Mouse (Mus musculus) left cerebral cortex, postnatal 14 days (tissue): Measurements from ENCODE around the gene 2010111I01Rik. TPM values are rescaled to one million over a fixed set of nuclear protein-coding genes. Genes with fewer than 3 reads are reported as not detected.

ENCODE experiments used
- DNase-seq, 2 experiments: peaks; one replicate each; pipeline ENCODE4 v3.0.0; 2021 to 2022; ENCODE audit warnings: low spot score in 2 of 2, mixed read lengths in 1 of 2
- intact Hi-C: fragments of 180-260 bp; cut with DNase I; formaldehyde crosslinking; loops from one replicate; pipeline ENCODE4 v1.15.1; 2025
- total RNA-seq, 2 experiments: library from RNA; stranded (reverse); gene quantifications; 2 replicates each; pipeline ENCODE4 v1.2.3; 2021

2010111I01Rik gene
- total RNA-seq, 2 experiments from 2014 or later, result 80.6 to 105 TPM

GRCm38 (mm10) chr13:63260753-63261631, 296.3 kb downstream of the 2010111I01Rik start:
- no peak for DNase-seq
- intact Hi-C loops, result no loop called here

GRCm38 (mm10) chr13:63261676-63262075, 297.0 kb downstream of the 2010111I01Rik start:
- intact Hi-C loops, result no loop called here
- DNase-seq, result no peak

GRCm38 (mm10) chr13:63262168-63262957, 297.7 kb downstream of the 2010111I01Rik start:
- intact Hi-C loops, result no loop called here
- DNase-seq, result no peak

GRCm38 (mm10) chr13:63268371-63268770, 303.7 kb downstream of the 2010111I01Rik start:
- intact Hi-C loops, result no loop called here
- no peak for DNase-seq

- no peak for DNase-seq
- intact Hi-C loops, result no loop called here
Observed at GRCm38 (mm10) chr13:63268776-63269175, 304.1 kb downstream of the 2010111I01Rik start.

- DNase-seq, result no peak
- intact Hi-C loops, result no loop called here
Observed at GRCm38 (mm10) chr13:63270191-63270590, 305.5 kb downstream of the 2010111I01Rik start.

GRCm38 (mm10) chr13:63272017-63272601, 307.4 kb downstream of the 2010111I01Rik start:
- intact Hi-C loops, result no loop called here
- DNase-seq, result no peak

- intact Hi-C loops, result no loop called here
Observed at GRCm38 (mm10) chr13:63272602-63273229, 308.0 kb downstream of the 2010111I01Rik start.

GRCm38 (mm10) chr13:63273859-63274258, 309.2 kb downstream of the 2010111I01Rik start:
- intact Hi-C loops, result no loop called here
- no peak for DNase-seq

More at GRCm38 (mm10) chr13:63272602-63273229, 308.0 kb downstream of the 2010111I01Rik start:
- DNase-seq, result no peak

- intact Hi-C loops, result no loop called here
Observed at GRCm38 (mm10) chr13:63274488-63275166, 309.9 kb downstream of the 2010111I01Rik start.

GRCm38 (mm10) chr13:63276389-63276788, 311.7 kb downstream of the 2010111I01Rik start:
- intact Hi-C loops, result no loop called here
- no peak for DNase-seq

More at GRCm38 (mm10) chr13:63274488-63275166, 309.9 kb downstream of the 2010111I01Rik start:
- DNase-seq, result no peak

GRCm38 (mm10) chr13:63277316-63277715, 312.6 kb downstream of the 2010111I01Rik start:
- no peak for DNase-seq
- intact Hi-C loops, result no loop called here

GRCm38 (mm10) chr13:63278141-63278631, 313.5 kb downstream of the 2010111I01Rik start:
- intact Hi-C loops, result no loop called here
- no peak for DNase-seq

- DNase-seq, result no peak
- intact Hi-C loops, result no loop called here
Observed at GRCm38 (mm10) chr13:63278796-63279475, 314.2 kb downstream of the 2010111I01Rik start.

- intact Hi-C loops, result no loop called here
- DNase-seq, result no peak
Observed at GRCm38 (mm10) chr13:63279807-63280206, 315.1 kb downstream of the 2010111I01Rik start.

- DNase-seq, result no peak
Observed at GRCm38 (mm10) chr13:63280344-63280743, 315.7 kb downstream of the 2010111I01Rik start.

GRCm38 (mm10) chr13:63281206-63281605, 316.5 kb downstream of the 2010111I01Rik start:
- DNase-seq, result no peak
- intact Hi-C loops, result no loop called here

More at GRCm38 (mm10) chr13:63280344-63280743, 315.7 kb downstream of the 2010111I01Rik start:
- intact Hi-C loops, result no loop called here

- intact Hi-C loops, result no loop called here
- no peak for DNase-seq
Observed at GRCm38 (mm10) chr13:63283236-63283635, 318.5 kb downstream of the 2010111I01Rik start.
